Mouse (Mus musculus): ENCODE results near the gene Atp8b4.

The Atp8b4 gene

DNA sequence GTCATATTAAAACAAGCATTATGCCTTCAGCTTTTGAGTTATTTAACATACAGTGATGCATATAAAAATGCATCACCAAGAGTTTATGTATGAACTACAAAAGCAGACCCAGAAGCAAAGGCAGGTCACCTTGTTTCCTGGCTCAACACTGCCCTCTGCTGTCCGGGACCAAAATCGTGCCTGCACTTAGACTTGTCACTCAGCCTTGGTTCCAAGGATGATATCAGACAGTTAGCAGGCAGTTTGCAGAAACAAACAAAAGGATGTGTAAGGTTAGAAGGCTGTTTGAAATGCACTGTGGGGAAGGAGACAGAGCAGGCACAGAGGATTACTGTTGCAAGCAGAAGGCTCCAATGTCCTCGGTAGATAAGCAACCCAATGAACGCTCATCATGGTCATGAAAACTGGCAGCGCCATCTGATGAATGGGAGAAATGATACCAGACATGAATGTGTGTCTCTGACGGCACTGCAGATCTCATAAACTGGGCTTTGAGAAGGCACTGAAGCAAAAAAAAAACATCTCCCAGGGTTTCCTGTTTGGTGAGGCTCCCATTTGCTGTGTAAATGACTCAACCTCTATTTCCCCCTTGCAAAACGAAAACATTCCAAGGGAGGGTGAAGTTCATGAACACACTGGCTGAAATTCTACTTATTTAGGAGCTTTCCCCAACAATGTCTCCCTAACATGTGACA is 137.3 kb downstream of the Atp8b4 start:
- in situ Hi-C loops (cut with MboI): no loop called here

GRCm38 (mm10) chr2:126361131-126361810 is 139.2 kb downstream of the Atp8b4 start:
- in situ Hi-C loops (cut with MboI): no loop called here

- in situ Hi-C loops (cut with MboI): no loop called here
These were observed 139.8 kb downstream of the Atp8b4 start for GRCm38 (mm10) chr2:126360688-126361087.

- in situ Hi-C loops (cut with MboI): no loop called here
These were observed 140.5 kb downstream of the Atp8b4 start for GRCm38 (mm10) chr2:126359965-126360364.

DNA sequence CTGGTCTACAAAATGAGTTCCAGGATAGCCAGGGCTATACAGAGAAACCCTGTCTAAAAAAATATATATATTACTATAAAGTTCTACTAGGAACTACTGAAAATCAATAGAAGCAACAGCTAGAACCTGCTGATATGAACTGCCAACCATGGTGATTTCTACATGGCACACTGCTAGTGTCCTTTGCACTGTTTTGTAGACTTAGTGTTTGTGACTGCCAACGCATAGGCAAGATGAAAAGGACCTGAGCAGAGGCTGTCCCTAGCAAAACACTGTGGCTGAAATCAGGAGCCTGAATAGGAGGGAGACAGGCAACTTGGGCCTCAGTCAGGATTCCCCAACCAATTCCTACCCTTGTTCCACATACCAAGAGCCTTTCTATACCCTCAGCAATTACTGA is 141.2 kb downstream of the Atp8b4 start:
- in situ Hi-C loops (cut with MboI): no loop called here

- in situ Hi-C loops (cut with MboI): no loop called here
These were observed 141.7 kb downstream of the Atp8b4 start for GRCm38 (mm10) chr2:126358741-126359140.

GRCm38 (mm10) chr2:126355259-126355658 is 145.2 kb downstream of the Atp8b4 start:
- in situ Hi-C loops (cut with MboI): no loop called here

GRCm38 (mm10) chr2:126351811-126352210 is 148.7 kb downstream of the Atp8b4 start:
- in situ Hi-C loops (cut with MboI): no loop called here

- in situ Hi-C loops (cut with MboI): no loop called here
These were observed 157.4 kb downstream of the Atp8b4 start for GRCm38 (mm10) chr2:126343026-126343593.

DNA sequence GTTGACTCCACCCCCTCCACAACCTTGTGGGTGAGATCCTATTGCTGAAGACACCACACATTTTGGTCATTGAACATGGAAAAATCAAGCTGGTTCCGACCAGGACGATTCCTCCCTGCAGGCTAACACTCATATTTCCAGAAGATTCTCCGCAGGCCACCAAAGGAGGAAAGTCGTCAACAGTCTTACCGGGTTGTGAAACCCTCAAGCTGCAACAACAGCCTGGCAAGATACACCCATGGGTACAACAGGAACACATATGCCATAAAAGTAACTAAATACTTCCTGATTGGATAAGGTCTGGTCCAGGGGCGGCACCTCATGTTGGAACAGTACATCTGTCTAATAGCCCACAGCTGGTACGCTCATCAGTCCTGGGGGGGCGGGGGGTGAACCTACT is 159.0 kb downstream of the Atp8b4 start:
- in situ Hi-C loops (cut with MboI): no loop called here

GRCm38 (mm10) chr2:126340201-126340600 is 160.3 kb downstream of the Atp8b4 start:
- in situ Hi-C loops (cut with MboI): no loop called here

DNA sequence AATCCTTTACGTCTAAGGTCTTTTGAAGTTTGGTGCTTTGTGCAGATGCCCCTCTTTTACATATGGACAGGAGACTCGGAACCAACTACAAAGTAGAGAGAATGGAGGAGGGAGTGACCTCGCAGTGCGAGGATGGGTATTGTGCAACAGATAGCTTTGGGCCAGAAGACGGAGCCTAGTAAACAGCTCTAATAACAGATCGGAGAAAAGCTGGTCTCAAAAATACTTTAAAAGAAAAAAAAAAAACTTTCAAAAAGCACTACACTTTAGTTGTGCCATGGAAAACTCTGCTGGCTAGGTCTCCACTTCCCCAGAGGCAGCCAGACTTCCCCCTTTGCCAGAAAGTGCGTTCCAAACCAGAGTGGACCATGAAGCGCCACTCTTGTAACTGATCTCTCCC is 161.0 kb downstream of the Atp8b4 start:
- in situ Hi-C loops (cut with MboI): no loop called here

DNA sequence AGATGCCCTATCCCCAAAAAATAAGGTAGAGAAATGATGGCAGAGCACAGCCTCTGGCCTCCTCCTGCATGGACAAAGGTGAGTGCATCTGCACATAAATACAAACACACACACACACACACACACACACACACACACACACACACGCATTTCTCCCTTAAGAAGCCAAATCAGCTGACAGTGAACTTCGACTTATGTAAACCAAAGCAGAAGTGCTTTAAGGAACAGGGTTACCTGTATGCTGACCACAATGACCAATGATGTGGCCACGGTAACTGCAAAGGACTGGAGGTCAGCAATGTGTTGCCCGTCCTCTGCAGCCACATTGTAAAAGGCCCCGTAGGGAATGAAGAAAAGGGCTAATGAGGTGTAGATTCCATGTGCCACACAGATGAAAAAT is 163.3 kb downstream of the Atp8b4 start:
- in situ Hi-C loops (cut with MboI): no loop called here

DNA sequence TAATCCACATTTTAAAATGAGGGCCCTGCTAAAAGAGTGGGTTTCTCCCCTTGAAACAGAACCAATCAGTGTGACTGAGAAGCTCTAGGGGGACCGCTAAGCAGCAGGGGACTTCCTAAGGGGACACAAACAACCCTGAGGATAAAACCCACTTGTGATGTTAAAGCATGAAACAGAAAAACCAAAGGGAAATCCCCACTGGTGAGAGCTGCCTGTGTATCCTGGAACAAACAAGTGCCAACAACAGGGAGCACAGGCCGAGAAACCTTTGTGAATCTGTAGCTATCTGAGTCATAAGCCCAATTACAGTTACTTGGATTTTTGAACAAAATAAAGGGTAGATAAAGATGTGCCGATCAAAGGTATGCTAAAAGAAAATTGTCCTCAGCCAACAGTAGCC is 168.7 kb downstream of the Atp8b4 start:
- in situ Hi-C loops (cut with MboI): no loop called here

DNA sequence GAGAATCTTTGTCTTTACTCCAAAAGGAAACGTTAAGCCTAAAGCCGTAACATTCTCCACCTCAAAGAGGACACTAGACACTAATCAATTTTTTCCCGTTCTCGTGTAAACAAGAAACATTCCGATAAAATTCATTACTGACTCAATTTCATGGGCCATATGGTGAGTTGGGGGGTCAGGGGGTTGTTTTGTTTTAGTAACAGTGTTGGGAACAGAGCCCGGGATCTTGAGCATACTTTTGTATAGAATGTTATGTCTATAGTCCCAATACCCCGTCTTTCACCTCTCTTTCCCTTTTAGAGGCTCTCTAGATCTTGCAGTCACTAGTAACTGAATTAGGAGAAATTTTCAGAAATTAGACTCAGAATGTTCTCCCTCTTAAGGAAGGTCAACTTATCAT is 177.3 kb downstream of the Atp8b4 start:
- in situ Hi-C loops (cut with MboI): no loop called here

DNA sequence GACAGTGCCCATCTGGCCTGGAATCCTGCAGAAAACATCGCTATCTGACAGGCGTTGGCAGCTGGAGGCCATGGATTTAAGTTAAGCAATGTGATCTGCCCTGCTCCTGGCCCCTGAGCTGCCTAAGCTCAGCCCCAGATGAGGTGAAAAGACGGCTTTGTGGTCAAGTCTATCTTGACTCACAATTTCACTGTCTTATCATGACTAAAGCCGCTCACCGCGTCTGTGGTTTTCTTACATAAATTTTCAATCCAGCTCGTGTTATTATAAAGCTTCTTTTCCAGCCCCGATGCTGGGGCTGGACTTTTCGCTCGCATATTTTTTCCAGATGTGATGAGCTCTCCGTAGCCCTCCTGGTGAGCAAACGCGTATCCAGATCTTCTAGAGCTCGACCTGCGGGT is 177.8 kb downstream of the Atp8b4 start:
- in situ Hi-C loops (cut with MboI): no loop called here

DNA sequence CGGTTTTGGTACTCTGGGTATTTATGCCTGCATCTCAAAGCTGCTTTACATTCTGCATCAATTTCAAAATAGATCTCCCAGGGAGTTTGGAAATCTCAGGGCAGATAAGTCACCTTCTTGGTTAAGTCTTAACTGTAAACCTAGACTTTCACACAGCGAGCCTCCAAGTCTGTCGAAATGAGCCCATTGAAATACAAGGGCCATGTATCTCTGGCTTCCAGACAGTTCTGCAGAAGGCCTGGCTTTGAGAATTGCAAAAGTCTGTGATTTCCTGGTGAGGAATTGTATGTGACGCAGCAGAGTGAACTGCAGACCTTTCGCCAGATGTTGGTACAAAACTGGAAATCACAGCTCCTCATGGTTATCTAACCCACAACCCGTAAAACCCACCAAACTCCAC is 182.4 kb downstream of the Atp8b4 start:
- in situ Hi-C loops (cut with MboI): no loop called here

GRCm38 (mm10) chr2:126316942-126317341 is 183.5 kb downstream of the Atp8b4 start:
- in situ Hi-C loops (cut with MboI): no loop called here

GRCm38 (mm10) chr2:126316346-126316745 is 184.1 kb downstream of the Atp8b4 start:
- in situ Hi-C loops (cut with MboI): no loop called here

- in situ Hi-C loops (cut with MboI): no loop called here
These were observed 189.4 kb downstream of the Atp8b4 start for GRCm38 (mm10) chr2:126311056-126311455.

GRCm38 (mm10) chr2:126309994-126310393 is 190.5 kb downstream of the Atp8b4 start:
- in situ Hi-C loops (cut with MboI): no loop called here

- in situ Hi-C loops (cut with MboI): no loop called here
These were observed 195.9 kb downstream of the Atp8b4 start for GRCm38 (mm10) chr2:126304621-126305020.

DNA sequence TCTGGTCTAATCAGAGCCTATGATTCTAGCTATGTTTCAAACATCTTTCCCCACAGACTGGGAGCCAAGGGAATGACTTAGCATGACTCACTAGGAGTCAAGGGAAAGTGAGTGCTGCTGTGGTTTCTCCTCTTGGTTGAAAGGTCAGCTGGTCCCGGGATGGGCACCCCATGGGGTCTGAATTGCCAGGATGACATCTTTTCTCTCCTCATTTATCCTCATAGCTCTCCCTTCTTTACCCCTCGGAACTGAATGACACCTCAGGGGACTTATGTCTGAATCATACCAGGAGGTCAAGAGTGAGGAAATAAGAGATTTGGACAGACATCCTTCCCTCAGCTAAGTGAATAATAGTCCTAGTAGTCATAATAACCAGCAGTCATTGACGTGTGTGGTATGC is 197.2 kb downstream of the Atp8b4 start:
- in situ Hi-C loops (cut with MboI): no loop called here

Data from mature B cell (primary cell).